Mouse (Mus musculus): ENCODE measurements around the gene Olfr1309. TPM values are rescaled to one million over a fixed set of nuclear protein-coding genes. Genes with fewer than 3 reads are reported as not detected.

Olfr1309 gene
- polyA plus RNA-seq (2012; rRNA removed), result not detected in 2 replicates

DNA sequence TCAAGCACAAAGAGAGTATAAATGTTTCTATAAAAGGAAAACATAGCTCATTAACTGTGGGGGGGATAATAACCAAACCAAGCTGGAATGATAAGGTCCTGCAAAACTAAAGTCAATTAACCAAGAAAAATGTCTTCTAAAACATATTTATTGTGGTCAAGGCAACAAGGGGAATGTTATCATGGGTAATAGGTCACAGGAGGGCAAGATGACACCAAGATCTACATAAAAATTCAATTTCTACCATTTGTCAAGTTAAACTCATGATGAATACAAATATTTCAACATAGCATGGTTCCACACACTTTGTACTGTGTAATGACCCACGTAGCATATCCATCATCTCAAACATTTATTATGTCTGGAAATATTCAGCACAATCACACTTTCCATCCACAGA, at the start of gene Olfr1309:
Gene Olfr1309, minus strand, starts transcription at position 101 of the 400 bp plus-strand sequence.

DNA sequence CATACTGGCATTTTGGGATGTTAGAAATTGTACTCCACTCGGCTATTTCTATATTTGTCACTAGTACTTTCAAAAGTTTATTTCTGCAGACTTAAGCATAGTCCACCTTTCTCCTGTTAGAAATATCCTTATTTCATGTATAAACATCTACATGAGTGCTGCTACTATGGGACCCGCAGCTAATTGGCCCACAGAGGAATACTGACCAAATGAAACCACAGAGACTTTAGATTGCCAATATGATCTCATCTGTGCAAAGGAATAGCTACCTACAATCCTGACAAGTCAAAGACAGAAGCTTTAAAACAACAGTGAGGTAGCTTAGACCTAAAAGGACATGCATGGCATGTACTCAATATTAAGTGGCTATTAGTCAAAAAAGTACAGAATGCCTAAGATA, 34.2 kb upstream of the Olfr1309 start, which contains the start of gene Olfr1311:
Gene Olfr1311, minus strand, starts transcription at position 101 of the 400 bp plus-strand sequence.

GRCm38 (mm10) chr2:112012608-112013007, 22.5 kb upstream of the Olfr1309 start, which contains the start of gene Olfr1310:
TSS of gene Olfr1310 (minus strand) at chr2:112012708.

GRCm38 (mm10) chr2:111964844-111965243, 25.2 kb downstream of the Olfr1309 start, which contains the start of gene Olfr1308:
TSS of gene Olfr1308 (minus strand) at chr2:111964944.

GRCm38 (mm10) chr2:111949340-111949739, 40.7 kb downstream of the Olfr1309 start, which contains the start of gene Olfr1307:
TSS of gene Olfr1307 (minus strand) at chr2:111949440.

Other genes with a start within 250 kb of the Olfr1309 start
- not detected in 2 replicates for gene Olfr1301, start 239.3 kb downstream of the Olfr1309 start, polyA plus RNA-seq (2012; rRNA removed)
- not detected in 2 replicates for gene Olfr1302, start 212.9 kb downstream of the Olfr1309 start, polyA plus RNA-seq (2012; rRNA removed)
- not detected in 2 replicates for gene Olfr1303, start 169.9 kb downstream of the Olfr1309 start, polyA plus RNA-seq (2012; rRNA removed)
- not detected in 2 replicates for gene Olfr1305, start 113.1 kb downstream of the Olfr1309 start, polyA plus RNA-seq (2012; rRNA removed)
- not detected in 2 replicates for gene Olfr1306, start 74.0 kb downstream of the Olfr1309 start, polyA plus RNA-seq (2012; rRNA removed)
- gene Olfr1307, start 40.8 kb downstream of the Olfr1309 start, polyA plus RNA-seq (2012; rRNA removed), result not detected in 2 replicates
- not detected in 2 replicates for gene Olfr1308, start 25.3 kb downstream of the Olfr1309 start, polyA plus RNA-seq (2012; rRNA removed)
- gene Olfr1310, start 22.4 kb upstream of the Olfr1309 start, polyA plus RNA-seq (2012; rRNA removed), result not detected in 2 replicates
- not detected in 2 replicates for gene Olfr1311, start 34.1 kb upstream of the Olfr1309 start, polyA plus RNA-seq (2012; rRNA removed)
- not detected in 2 replicates for gene Olfr1312, start 60.0 kb upstream of the Olfr1309 start, polyA plus RNA-seq (2012; rRNA removed)
- gene Olfr1313, start 87.6 kb upstream of the Olfr1309 start, polyA plus RNA-seq (2012; rRNA removed), result not detected in 2 replicates
- gene Olfr1314, start 106.5 kb upstream of the Olfr1309 start, polyA plus RNA-seq (2012; rRNA removed), result not detected in 2 replicates
- gene Olfr1315-ps1, start 125.2 kb upstream of the Olfr1309 start, polyA plus RNA-seq (2012; rRNA removed), result not detected in 2 replicates
- gene Olfr1316, start 144.7 kb upstream of the Olfr1309 start, polyA plus RNA-seq (2012; rRNA removed), result not detected in 2 replicates
- not detected in 2 replicates for gene Olfr1317, start 150.0 kb upstream of the Olfr1309 start, polyA plus RNA-seq (2012; rRNA removed)
- gene Olfr1318, start 163.9 kb upstream of the Olfr1309 start, polyA plus RNA-seq (2012; rRNA removed), result not detected in 2 replicates
- gene Lpcat4, start 249.2 kb upstream of the Olfr1309 start, polyA plus RNA-seq (2012; rRNA removed), result 54.9 and 64.4 TPM in 2 replicates

All from ovary, adult 2 months (tissue).